Mouse (Mus musculus): Measurements from ENCODE around the gene Eid2.

Gene Eid2

GRCm38 (mm10) chr7:28290638-28291590 lies 23.2 kb downstream of the Eid2 start, which contains the start of gene Selenov:
Gene Selenov, minus strand, starts transcription at chr7:28291186.
- no peak for DNase-seq (ENCODE audit: low read depth)

DNA sequence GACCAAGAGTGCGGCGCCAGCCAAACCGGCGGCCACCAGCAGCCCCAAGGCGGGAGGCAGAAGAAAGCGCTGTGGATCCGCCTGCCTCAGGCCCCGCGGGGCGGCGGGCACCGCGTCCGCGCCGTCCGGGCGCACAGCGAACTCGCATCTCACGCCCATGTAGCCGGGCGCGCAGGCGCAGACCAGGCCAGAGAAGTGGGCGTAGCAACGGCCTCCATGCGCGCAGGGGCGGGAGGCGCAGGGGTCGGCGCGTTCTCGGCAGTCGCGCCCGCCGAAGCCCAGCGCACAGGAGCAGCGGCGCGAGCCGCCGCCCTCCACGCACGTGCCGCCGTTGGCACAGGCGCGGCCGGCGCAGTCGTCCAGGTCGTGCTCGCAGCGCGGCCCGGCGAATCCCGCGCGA lies 26.8 kb downstream of the Eid2 start:
- DNase-seq (ENCODE audit: low read depth): peak; percentile 54

- DNase-seq (ENCODE audit: low read depth): peak; percentile 69
These were observed 31.4 kb downstream of the Eid2 start for GRCm38 (mm10) chr7:28298837-28299625.

DNA sequence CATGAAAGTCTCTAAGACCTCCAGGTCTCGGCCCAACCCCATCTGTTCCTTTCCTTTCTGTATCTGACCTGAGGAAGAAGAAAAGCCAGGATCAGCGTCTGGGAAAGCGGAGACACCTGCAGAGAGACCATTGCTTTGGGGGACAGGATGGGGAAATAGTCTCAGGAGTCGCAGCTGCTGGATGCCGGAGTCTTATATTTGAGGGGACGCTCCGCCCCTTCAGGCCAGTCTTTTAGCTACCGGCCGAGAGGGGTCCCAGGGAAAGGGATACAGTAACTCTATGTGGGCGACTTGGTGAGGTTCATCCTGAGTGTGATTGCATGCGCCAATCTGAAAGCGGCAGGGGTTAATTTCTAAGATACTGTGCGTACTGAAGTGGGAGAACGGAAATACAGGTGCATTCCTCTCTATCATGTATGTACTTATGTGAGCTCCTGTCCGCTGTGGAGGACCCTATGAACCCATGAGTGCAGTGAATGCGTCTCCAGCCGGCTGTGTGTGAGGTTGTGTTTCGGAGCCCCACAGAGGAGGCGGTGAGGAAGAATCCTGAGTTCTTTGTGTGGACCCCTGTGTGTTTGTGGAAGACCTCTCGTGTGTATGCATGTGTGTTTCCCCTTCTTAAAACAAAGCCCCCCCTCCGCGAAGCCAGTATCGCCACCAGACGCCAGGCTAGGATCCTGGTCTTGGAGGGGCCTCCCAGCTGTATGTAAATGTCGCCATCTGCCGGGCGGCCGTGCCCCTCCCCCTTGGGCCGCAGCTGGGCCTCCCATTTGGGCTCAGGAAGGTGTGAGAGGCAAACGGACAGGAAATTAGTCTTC lies 34.1 kb downstream of the Eid2 start, which contains the start of gene Dll3:
Gene Dll3 (minus strand): TSS at position 623 of the 818 bp plus-strand sequence.
- DNase-seq (ENCODE audit: low read depth): peak; percentile 48

DNA sequence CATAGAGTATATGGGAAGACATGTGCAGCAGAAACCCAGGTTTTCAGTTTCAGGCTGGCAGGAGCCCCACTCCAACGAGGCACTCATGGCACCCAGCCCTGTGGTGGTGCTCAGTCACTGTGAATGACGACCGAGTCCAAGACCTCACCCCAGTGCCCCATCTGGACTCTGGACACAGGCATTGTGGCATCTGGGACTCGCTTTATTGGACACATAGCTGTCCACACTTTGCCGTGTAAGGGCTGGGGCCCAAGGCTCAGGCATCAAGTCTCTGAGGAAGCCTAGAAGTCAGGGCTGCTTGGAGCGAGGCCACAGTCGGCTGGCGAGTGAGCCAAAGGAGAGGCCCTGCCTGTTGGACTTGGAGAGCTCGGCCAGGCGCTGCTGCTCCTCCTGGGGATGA lies 38.0 kb downstream of the Eid2 start:
- DNase-seq (ENCODE audit: low read depth): no peak

DNA sequence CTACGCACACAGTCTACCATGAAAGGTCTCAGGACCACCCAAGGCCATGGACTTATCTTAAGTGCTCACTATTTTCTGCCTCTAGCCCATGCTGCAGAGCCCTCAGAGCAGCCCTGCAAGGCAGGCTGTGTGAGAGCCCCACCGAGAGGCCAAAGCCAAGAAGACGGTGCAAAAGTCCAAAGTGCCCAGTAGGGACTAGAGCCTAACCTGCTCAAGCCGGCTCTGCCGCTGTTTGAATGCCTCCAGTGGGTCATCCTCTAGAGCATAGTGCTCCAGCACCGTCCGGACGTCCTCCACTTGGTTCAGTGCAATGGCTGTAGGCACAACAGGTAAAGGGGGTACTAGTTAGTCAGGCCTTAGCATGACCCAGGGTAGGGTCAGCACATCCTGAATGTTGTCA lies 38.5 kb downstream of the Eid2 start:
- DNase-seq (ENCODE audit: low read depth): no peak

DNA sequence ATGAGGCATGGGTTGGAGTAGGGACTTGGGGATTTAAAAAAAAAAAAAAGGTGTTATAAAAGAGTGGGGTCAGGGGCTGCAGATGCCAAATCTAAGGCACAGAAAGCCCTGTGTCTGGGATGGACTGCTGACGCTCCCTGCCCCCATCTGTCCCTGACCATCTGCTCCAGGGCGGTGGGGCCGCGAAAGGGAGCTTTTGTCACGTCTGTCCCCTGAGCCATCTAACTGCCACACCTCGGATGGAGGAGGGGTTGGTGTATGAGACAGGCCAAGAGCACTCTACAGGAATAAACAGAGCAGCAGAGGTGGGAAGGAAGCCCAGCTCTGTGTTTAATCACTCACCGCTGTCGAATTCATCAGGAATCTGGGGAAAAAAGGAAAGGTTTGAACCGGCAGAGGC lies 42.1 kb downstream of the Eid2 start:
- no peak for DNase-seq (ENCODE audit: low read depth)

DNA sequence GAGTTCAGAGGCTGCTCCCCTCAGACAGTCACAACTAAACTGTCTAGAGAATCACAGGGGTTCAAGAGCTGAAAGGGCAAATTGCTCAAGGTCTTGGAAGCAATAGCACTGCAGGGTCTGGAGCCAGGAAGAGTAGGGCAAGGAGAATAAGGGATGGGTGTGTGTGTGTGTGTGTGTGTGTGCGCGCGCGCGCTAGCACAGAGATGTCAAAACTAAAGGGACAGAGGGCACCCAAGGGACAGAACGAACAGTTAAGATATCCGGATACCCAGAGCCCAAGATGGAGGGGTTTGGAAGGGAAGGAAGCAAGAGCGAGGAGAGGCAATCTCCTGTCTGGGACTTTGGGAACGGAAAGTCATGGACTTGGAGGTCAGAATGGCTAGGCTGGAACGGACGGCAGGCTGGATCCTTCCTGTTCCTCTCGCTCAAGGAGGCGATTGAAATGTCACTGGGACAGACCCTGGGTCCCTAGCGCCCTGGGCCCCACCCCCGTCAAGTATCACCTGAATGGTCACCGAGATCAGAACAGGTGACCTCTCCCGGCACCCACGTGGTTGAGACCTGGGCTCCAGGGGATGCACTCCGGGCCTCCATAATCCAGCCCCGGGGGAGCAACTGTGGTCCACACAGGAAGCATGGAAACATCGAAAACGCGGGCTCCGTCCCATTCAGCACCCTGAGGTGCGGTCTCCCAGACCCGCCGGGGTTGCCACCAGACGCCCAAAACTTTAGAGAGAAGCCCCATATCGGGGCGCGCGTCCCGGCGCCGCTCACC lies 43.7 kb downstream of the Eid2 start:
- no peak for DNase-seq (ENCODE audit: low read depth)

- peak; percentile 97 for DNase-seq (ENCODE audit: low read depth)
These were observed 44.4 kb downstream of the Eid2 start, which contains the start of gene Timm50 for GRCm38 (mm10) chr7:28311926-28312543. Gene Timm50, minus strand, starts transcription at chr7:28312072.

GRCm38 (mm10) chr7:28318036-28318435 lies 50.4 kb downstream of the Eid2 start:
- DNase-seq (ENCODE audit: low read depth): no peak

DNA sequence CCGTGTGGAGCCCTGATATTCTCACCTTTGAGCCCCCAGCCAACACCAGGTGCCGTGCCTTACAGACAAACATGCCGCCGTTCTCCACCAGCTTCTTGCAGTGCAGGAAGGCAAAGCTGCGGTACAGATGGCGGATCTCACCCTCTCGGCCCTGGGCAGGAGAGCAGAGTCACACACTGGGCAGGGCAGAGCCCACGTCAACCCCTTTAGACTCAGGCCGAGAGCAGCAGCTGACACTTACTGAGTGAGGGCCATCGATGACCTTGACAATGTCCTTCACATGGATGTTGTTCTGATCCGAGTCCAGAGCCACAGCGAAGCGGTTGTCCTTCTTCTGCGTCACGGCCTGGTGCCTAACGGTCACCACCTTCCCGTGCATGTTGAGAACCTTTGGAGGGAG lies 51.0 kb downstream of the Eid2 start:
- DNase-seq (ENCODE audit: low read depth): no peak

Data from induced T-regulatory cell, adult 2 months (primary cell).